Mouse (Mus musculus) spleen, postnatal 4 days (tissue): ENCODE measurements at regions not wholly inside any gene's neighbourhood (a gene's known extent, or its start where the extent isn't known, plus 50 kb on each side); places are given as distances from the start of the nearest gene placed in this dataset.
"Not testable (repeated sequence)": the region's sequence is repeated elsewhere in the genome, so short reads cannot be mapped to it uniquely, and the experiment has no call there.

Experiments used
- DNase-seq, 2 experiments: peaks; one replicate each; pipeline ENCODE4 v3.0.0; 2022; ENCODE audit warnings: low spot score in 2 of 2

DNA sequence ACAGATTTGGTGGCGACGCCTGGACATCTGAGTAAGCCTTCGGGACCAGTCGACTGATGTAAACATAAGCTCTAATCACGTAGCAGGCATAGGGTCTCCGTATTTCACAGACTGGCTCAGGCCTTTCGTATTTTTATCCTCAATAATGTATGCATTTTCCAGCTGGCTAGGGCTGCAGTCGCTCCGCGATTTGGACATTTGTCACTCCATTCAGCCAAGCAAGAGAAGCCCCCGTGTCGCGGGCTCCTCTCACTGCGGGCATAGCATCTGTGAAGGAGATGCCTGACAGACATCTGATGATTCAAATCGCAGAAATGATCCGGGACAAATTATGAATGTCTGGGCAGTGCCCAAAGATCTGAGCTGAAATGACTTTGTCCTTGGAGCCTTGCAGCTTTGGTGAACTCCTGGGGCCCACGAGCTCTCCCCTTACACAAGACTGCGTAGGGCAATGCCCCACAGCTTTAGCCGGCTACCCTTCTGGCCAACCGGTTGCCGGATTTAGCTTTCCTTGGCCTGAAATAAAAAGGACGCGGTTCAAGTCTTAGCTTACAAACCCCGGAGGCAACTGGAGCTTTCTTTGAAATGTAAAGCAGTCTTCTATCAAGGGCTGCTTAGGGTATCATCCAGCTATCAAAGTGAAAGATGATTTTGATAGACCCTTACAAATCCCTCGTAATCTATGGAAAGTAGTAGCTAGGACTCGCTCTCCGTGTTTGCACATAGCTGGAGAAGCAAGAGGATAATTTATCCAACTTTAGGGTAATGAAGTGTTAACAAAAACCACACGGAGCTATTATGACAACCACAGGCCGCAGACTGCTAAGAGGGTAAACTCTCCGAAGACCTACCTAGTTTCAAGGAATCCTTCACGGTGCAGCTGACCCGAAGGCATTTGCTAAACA lies 270.6 kb downstream of the Etnk1 start:
- no peak for DNase-seq

DNA sequence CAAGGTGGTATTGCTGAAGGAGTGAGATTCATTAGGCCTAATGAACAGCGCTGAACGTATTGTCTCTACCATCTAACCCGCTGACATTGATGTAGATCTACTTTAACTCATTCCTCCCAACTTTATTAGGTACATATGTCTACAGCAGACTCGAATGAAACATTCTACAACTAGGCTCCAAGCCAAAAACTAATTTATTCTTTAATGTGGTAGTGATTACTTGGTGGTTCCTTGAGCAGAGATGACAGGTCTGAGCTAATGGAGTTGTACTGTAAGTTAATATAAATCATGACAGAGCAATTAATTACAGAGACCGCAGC lies 271.2 kb downstream of the Etnk1 start:
- DNase-seq: no peak

DNA sequence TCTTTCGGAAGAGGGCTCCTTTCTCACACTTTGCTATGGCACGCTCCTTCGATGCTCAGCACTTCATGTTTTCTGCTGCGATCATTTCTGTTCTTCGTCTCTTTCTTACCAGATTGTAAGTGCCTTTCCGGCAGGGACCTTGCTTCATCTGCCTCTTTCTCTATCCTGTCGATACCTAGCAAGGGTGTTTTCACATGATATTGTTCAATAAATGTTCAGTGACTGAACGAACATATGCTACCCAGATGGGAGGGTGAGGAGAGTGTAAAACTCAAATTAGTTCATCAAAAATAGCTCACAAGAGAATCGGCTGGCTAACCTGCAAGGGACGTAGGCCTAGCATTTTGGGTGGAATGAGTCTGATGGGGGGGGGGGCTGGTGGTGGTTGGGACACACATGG lies 272.5 kb downstream of the Etnk1 start:
- DNase-seq: no peak

DNA sequence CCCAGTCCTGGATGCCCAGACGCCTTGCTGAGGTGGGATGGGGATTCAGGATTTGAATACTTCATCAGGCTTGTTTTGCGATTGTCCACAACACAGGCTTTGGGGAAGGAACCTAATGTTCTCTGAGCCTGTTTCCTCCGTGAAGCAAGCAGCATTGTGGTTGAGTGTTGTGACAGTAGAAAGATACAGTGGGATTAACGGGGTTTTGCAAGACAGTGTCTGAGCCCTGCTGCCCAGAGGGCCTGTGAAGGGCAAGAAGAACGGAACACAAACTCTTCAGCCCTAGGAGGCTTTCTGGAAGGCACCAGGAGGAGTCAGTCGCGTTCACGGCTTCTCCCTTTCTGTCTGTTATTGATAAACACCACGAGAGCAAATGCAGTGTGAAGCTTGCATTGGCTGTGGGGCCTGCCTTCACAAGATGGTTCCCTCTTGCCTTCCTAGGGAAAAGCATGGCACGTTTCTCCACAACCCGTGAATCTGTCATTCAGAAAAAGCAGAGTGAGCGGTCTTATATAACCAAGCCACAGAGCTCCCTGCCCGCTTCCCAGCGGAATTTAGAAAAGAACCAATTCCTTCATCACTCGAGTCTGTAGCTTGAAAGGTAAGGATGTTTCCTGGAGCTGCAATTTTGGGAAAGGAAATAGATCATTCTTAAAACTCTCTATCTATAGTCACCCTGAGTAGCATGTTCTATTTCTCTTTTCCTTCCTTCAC lies 273.4 kb downstream of the Etnk1 start:
- DNase-seq: no peak

DNA sequence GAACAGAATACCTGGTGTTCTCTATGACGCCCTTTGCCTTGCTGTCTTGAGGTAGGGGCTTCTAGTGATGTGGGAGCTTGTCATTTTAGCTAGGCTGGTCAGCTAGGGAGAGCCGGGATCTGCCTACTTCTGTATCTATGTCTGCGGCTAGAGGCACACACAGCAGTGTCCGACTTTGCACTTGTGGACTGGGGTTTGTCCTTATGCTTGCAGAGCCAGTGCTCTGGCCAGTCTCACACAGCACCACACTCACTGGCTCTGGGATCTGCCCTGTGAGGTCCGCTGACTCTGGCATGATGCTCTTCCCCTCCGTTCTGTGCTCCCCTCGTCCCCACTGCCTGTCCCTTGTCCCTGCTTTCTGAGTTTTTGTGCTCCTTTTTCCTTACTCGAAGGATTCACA lies 275.3 kb downstream of the Etnk1 start:
- DNase-seq: no peak

DNA sequence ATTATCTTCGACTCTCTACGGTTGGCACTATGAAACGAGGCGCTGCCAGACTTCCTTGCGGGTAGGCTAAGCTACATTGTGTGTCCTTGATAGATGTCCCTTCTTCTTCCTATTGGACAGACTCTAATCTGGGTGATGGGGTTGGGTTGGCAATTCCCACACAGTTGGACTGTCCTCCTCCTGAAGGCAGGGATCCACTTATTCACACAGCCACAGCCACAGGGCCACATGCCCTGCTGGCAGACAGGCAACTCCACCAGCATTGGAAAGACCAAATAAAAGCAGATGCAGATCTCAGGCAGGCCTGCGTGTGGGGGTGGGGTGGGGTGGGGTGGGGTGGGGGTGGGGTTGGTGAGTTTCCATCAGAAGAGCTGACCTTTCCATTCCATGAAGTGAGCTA lies 276.4 kb downstream of the Etnk1 start:
- DNase-seq: no peak

DNA sequence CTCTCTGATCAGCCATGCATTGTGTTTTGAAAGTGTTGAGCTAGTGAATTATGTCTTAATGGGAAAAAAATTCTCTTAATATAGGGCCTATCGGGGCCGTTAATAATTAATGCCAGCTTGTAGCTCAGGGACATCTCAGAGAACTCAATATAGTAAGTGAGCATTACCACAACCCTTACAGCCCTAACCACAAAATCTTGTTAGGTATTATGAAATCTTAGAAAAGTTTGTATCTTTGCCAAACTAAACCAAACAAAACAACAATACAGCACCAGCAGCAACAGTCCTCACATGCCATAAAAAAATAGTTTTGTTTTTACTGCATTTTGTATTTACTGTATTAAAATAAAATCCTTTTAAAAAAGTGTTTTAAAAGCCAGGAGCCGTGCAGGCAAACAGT lies 277.8 kb downstream of the Etnk1 start:
- no peak for DNase-seq

DNA sequence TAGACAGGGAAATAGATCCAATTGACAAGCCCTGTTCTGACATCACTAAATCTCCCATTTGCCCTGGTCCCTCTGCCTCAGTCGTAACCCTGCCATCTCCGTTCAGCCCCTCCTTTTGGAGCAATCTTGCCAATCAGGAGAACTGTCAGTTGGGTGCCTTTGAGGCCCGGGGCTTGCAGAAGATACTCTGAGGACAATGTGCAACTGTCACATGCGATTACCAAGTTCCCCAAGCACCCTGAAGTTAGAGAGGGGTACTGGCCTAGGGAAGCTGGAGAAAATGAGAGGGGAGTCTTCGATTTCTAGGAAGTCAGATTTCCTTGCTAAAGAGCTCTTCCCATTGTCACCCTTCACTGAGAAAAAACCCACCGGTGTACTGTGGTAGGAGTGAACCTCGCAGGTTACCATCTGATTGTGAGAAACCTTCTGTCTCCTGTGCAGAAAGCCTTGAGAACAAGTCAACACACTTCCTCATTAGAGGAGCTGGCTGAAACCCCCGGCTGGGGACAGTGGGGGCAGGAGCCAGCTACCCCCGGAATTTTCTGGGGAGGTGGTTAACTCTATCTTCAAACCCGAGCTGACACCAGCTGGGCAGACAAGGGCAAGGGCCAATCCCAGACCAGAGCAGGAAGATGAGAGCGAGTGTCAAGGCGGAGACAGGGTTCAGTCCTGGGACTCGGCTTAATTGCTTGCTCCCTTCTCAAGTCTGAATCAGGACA lies 279.0 kb downstream of the Etnk1 start:
- no peak for DNase-seq

DNA sequence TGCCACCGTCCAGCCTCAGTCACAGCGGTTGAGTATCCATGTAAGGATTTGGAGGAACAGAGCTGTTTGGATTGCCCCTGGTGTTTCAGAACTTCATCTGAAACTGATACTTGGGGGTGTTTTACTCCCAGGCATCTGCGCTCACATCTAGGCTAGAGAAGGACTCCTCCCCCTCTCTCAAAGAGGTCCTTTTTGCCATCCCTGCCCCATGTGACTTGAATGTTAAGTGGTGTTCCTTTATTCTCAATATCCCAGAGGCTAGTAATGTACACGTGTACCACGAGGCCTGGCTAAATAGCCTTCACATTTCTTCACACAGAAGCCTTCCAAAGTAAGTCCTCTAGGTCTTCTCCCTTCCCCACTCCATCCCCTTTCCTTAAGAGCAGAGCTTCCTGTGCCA lies 280.0 kb downstream of the Etnk1 start:
- no peak for DNase-seq

DNA sequence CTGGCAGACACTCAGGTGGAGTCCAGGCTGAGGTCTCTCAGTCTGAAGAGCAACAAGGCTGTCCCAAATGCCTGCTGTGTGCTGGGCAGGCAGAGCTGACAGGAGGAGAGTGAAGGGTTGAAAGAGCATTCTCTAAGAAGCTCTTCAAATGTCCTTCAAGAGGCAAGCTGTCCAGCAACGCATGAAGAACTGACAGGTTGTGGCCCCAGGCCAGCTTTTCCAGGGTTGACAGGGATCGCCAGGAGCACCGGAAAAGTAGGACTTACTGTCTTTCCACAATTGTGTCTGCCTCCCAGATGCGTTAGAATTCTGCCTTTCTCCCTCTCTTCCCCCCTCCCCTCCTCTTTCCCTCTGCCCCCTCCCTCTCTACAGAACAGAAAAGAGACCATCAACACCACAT lies 282.1 kb downstream of the Etnk1 start:
- no peak for DNase-seq

DNA sequence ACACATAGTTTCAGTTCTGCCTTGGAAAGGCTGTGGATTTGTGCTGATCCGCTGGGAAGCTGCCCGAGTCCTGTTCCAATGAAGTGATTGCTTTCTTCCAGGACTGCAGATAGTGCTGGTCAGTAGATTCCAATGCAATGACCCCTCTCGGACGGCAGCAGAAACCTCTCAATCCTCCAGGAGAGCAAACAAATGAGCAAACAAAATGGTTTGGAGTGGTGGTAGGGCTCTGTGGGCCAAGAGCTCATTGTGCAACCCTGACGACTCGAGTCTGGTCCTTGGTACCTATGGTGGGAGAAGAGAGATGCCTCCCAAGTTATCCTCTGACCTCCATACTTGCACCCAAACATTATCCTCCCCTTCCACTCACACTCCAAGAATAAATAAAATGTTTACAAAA lies 284.8 kb downstream of the Etnk1 start:
- DNase-seq: no peak

DNA sequence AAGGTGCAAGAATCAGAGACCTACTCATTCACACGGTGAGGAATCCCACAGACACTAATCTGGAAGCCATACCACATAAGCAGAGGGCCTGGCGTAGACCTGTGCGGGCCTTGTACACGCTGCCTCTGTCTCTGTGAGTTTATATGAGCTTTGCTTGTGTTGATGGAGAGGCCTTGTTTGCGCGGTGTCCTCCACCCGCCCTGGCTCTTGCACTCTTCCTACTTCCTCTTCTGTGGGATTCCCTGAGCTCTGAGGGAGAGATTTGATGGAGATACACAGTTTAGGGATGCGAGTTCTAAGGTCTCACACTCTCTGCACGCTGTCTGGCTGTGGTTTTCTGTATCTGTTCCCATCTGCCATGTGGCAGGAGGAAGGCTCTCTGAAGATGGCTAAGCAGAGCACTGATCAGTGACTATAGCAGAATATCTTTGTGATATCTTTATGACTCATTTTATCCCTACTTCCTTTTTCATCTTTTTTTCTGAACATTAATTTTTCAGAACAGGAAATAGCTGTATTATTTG lies 287.7 kb downstream of the Etnk1 start:
- DNase-seq: no peak

DNA sequence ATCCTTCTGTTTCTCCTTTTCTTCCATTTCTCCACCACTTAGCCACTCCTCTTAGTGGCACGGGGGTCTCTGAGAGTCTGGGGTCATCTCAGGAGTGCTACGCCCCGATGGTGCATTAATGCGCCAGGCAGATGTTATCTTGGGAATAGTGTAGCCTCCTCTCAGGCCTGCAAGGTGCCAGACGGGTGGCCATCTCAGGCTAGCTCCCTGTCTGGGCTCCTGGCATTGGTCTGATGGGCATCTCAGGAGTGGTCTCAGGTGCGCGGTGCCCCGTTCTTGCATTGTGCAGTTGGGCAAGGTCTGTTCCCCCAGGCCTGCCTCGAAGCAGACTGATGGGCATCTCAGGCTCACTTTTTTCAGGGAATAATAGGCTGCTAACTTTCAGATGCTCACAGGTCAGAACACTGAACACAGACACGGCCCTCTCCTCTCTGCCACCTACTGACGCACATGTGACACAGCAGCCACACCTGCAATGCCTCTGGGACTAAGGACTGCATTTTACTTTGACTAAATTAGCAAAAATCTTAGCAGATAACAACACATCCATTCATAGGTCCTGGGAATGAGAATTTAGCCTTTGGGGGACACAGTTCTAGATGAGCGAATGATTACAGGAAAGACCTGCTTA lies 298.0 kb downstream of the Etnk1 start:
- no peak for DNase-seq

DNA sequence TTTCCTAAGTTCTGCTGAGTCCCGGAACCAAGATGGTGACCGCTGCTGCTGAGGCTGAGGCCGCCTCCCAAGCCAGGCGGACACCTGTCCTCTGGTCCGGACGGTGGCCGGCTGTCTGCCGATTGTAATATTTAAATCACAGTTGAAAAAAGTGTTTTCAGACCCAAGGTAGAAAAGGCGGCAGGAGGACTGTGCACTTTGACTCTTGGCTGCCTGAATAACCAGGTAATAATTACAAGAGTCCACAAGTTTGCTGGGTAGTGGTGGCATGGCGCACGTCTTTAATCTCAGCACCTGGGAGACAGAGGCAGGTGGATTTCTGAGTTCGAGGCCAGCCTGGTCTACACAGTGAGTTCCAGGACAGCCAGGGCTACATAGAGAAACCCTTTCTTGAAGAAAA lies 305.7 kb downstream of the Etnk1 start:
- not testable (repeated sequence) for DNase-seq

DNA sequence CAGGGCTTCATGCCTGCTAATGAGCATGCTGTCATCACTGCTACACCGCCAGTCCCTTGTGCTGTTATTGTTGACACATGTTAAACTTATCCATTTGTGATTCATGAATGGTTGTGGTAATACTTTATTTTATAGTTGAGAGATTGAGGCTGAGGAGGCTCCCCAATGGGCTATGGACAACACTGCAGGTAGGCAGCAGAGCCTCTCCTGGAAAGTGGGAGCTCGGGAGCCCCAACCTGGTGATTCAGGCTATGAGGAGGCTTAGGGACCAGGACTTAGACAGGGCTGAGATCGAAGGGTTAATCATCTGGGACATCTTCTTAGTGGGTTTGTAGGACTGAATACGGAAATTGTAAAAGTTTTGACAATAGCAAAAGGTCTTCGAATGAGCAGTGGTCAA lies 307.4 kb downstream of the Etnk1 start:
- no peak for DNase-seq

DNA sequence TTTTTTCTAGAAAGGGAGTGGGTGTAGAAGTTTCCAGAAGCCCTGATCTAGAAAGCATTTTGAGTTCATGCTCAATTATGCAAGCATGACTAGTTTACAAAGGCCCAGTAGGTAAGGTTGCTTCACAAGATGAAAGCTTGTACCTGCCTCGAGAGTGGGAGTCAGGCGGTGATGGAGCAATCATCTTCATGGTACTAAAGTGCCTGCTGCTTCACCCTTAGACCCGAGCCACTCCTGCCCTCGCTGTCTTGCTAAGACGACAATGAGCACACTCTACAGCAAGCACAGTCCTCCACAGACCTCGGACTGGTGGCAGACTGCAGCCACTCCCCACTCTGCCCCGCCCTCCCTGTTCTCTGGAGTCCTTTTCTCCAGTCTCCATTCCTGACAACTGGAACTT lies 308.3 kb downstream of the Etnk1 start:
- no peak for DNase-seq

DNA sequence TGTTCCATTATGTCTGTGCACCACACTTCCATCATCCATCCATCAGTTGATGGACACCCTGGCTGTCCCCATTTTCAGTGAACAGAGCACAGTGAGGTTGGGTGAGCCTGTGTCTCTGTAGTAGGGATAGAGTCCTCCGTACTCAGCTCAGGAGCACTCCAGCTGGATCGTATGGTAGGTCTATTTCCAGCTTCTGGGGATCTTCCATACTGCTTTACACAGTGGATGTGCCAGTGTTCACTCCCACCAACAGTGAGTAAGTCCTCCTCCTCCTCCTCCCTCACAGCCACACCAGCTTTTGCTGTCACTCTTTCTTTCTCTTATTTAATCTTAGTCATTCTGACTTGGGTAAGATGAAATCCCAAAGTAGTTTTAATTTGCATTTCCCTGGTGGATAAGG lies 310.4 kb downstream of the Etnk1 start:
- DNase-seq: no peak

DNA sequence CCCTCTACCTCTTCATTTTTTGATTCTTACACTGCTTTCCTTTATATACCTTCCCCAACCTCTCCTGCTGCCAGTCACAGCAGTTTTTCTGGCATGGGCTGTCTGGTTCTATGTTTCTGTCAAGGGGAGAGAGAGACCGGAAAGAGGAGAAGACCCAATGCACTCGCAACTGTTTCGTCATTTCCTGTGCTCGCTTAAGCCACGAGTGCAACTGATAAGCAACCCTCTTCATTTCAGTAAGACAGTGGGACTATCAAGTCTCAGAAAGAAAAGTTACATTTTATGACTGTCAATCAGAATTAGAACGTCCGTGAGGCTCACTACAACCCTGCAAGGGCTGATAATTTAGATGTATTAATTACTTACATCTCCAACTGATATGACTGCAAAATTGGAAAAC lies 312.2 kb downstream of the Etnk1 start:
- DNase-seq: no peak

DNA sequence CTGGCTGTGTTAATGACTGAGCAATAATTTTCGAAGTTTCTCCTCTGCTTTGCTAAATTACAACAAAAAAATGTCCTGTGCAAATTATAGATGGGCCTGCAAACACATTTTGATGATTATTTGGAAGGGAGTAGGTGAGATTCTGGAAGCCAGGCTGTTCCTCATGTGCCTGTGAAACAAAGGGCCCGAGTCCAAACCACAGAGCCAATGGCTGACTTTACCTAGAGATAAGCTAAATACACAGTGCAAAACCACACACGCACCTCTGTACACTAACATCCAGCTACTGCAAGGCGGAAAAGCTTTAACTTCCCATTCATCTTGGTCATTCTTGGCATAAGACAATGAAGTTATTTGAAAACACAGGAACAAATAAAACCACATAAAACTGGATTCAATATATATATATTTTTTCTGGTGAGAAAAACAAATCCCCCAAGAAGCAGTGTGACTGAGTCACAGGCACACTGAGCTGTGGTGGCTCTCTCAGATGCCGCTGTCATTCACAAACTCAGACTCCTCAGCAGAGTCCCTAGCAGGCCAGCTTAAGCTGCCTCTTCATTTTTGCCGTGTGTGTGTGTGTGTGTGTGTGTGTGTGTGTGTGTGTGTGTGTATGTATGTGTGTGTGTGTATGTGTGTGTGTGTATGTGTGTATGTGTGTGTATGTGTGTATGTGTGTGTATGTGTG lies 312.8 kb downstream of the Etnk1 start:
- no peak for DNase-seq

DNA sequence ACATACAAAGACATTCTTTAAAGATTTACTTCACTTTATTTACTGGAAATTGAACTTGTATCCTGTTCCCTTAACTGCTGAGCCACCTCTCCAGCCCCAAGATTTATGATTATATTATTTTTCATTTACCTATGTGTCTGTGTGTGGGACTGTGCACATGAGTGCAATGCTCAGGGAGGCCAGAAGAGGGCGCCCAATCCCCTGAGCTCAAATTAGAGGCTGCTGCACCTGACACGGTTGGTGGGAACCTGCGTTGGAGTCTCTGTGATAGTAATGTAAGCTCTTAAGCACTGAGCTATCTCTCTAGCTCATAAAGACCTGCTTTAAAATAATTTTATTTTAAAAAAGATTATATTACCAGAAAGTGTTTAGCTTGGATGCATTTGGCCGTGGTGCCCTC lies 315.3 kb downstream of the Etnk1 start:
- no peak for DNase-seq

DNA sequence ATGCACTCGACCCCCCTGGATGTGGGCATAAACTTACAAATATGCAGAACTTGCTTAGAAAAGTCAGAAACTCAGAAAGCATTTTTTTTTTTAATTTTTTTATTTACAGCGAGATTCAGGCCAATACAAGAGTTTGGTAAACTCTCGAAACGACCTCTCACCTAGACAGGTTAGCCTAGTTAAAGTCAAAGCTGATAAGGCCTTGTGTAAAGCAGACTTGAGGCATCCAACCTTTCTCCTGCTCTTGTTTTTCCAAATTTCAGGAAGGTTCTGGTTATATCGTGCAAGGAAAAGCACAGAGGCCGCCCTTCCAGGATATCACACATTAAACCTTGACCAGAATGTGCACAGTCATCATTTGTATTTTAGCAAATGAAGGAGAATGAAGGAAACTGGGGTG lies 315.8 kb downstream of the Etnk1 start:
- DNase-seq: no peak

DNA sequence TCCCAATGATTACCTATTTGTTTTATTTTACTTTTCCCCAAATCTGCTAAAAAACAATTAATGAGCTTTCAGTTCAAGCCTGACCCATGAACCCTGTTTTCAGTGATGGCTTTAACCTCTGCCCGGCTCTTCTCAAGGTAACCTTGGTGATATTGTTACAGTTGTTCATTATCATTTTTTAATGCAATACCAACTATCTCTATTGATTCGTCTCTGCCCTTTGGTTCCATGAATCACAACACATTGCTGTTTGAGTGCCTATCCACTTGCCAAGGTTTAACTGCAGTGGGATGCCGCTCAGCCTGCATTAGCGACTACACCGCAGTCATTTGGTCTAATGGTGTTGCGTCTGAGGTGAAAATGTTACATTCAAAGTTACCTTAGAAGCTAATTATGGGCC lies 317.9 kb downstream of the Etnk1 start:
- DNase-seq: peak in 1 of 2 experiments; percentile 7
